Mouse (Mus musculus) embryo, embryonic 10 days (tissue): ENCODE measurements around the gene Zfp462.
"Not testable (repeated sequence)": the region's sequence is repeated elsewhere in the genome, so short reads cannot be mapped to it uniquely, and the experiment has no call there.

Source experiments
- DNase-seq: peaks from one replicate; pipeline ENCODE4 v3.0.0-alpha.2; 2015; ENCODE audit warnings: low spot score

Zfp462 gene

DNA sequence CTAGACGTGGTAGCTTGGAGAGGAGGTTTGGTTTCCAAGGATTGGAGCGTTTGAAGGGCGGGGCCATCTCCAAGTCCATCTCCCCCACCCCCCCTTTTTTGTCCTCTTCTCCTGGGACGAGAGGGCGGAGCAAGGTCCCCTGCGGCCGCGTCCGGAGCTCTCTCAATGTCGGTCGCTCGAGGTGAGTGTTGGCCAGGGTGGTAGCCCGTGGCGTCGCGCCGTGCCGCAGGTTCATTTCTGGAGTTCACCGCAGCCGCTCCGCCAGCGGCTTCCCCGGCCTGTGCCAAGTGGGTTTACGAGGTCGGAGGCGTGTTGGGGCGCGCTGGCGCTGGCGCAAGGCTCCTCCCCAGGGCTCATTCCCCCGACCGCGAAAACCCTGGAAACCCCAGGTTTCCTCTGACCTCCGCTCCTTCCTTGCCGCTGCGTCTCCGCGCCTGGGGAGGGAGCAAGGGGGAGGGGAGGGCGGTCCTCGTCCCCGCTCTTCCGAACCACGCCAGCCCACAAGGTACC lies at the start of gene Zfp462:
Gene Zfp462, plus strand, starts transcription at position 128 of the 510 bp plus-strand sequence.
- DNase-seq: peak; percentile 85

DNA sequence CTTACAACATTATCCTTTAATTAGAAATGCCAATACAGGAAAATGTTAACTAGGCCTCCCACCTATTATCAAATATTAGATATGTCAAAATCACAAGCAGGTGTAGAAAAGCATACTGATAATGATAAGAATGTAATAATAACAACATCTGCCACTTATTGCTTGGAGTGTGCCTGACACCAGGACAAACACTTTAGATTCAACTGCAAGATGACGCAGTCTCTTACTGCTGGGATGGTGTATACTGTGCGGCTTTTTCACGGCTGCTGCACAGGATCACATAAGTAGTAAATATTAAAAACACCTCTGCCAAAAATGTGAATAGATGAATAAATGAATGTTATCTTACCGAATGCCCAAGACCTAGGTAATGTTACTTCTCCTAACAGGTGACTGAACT lies 48.8 kb upstream of the Zfp462 start:
- DNase-seq: no peak

DNA sequence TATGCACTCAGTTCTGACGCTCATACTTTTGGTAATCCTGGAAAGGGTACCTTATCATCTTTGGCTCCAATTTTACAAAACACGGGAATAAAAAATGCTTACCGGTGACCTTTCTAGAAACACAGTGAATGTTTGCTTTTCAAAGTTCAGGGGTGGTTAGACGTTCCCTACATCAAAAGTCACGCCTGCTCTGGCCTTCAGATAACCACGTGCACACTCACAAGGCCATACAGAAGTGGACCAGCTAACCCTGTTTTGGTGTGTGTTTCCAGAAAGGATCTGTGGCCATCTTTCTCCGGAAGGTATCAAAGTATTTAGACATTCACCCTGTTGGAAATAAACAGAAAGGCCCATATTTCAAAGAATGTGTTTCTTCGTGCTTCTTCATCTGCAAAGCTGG lies 40.2 kb upstream of the Zfp462 start:
- no peak for DNase-seq

GRCm38 (mm10) chr4:54905399-54905953 lies 39.4 kb upstream of the Zfp462 start:
- no peak for DNase-seq

GRCm38 (mm10) chr4:54910300-54910699 lies 34.5 kb upstream of the Zfp462 start:
- no peak for DNase-seq

- no peak for DNase-seq
Measured at GRCm38 (mm10) chr4:54918276-54918675, 26.6 kb upstream of the Zfp462 start.

- DNase-seq: peak; percentile 8
Measured at GRCm38 (mm10) chr4:54923386-54923785, 21.5 kb upstream of the Zfp462 start.

DNA sequence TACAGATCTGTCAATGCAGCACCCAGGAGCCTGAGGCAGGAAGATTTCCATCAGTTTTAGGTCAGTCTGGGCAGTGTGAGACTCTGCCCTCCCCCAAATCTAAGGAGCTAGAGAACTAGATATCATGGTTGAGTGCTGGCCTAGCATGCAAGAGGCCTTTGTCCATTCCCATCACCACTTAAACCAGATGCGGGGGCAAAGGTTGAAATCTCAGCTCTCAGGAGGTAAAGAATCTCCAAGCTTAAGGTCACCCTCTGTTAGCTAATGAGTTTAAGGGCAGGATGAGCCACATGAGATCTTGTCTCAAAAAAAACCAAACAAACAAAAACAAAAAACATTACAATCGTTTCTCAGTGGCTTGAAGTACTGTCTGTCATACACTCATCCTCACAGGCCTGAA lies 20.5 kb upstream of the Zfp462 start:
- DNase-seq: no peak

GRCm38 (mm10) chr4:54926456-54926855 lies 18.4 kb upstream of the Zfp462 start:
- DNase-seq: not testable (repeated sequence)

DNA sequence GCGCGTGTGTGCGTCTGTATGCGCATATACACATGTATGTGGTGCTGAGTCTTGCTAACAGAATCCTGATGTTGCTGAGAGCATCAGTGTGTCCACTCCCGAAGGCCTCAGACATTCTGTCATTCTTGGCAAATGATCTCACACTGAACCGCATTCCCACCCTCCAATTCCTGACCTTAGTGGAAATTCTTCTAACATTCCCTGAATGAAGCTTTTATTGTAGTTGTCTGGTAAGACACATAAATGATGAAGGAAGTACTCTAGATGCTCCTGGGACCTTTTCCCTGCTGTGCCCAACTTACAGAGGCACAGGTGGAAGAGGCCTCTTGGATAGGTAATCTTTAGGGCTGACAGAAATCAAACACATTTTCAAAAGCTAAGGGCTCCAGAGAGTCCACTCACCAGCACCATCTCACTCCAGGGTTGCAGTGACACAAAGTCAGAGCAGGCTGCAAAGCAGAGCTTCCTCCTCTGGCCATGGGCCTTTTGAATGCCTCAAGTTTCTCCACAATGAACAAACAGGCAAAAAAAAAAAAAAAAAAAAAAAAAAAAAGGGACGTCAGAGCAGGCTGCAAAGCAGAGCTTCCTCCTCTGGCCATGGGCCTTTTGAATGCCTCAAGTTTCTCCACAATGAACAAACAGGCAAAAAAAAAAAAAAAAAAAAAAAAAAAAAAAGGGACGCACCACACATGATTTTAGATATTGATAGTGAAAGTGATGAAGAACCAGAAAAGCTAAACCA lies 17.4 kb upstream of the Zfp462 start:
- DNase-seq: not testable (repeated sequence)

DNA sequence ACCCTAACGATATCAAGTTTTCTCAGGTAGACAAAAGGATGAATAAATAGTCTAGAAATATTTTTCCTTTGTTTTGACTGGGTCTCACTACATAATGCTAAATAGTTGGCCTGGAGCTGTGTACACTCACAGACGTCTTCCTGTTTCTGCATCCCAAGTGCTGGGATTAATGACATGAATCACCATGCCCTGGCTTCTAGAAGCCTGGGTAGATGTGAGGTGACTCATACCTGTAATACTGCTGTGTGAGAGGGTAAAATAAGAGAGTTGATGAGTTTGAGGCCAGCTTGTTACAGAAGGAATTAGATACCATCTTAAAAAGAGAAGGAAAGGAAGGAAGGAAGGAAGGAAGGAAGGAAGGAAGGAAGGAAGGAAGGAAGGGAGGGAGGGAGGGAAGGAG lies 15.2 kb upstream of the Zfp462 start:
- DNase-seq: no peak

DNA sequence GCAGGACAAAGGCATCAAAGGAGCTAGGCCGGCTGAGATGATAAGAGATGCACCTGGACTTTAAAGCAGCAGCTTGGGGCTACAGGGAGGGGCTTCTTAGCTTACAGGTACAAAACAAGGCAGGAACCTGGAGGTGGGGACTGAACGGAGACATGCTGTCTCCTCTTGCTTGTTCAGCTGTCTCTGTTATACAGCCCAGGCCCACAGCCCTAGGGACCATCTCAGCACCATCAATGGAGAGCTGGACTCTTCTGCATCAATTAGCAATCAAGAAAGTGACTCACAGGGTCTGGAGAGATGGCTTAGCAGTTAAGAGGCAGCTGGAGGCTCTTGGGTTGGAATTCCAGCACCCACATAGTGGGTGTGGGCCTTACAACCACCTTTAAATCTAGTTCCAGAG lies 12.2 kb upstream of the Zfp462 start:
- no peak for DNase-seq

DNA sequence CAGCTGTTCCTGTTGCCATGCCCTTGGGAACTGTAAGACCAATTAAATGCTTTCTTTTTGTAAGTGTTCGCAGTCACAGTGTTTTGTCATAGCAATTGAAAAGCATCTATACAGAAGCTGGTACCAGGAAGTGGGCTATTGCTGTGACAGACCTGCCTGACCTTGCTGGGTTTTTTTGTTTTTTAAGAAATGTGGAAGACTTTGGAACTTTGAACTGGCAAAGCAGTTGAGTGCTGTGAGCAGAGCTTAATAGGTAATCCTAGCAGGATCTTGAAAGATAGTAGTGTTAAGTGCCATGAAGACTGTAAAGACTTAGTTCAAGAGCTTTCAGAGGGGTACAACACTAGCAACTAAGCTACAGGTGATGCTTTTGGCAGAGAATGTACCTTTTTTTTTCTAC lies 7.7 kb upstream of the Zfp462 start:
- DNase-seq: no peak

DNA sequence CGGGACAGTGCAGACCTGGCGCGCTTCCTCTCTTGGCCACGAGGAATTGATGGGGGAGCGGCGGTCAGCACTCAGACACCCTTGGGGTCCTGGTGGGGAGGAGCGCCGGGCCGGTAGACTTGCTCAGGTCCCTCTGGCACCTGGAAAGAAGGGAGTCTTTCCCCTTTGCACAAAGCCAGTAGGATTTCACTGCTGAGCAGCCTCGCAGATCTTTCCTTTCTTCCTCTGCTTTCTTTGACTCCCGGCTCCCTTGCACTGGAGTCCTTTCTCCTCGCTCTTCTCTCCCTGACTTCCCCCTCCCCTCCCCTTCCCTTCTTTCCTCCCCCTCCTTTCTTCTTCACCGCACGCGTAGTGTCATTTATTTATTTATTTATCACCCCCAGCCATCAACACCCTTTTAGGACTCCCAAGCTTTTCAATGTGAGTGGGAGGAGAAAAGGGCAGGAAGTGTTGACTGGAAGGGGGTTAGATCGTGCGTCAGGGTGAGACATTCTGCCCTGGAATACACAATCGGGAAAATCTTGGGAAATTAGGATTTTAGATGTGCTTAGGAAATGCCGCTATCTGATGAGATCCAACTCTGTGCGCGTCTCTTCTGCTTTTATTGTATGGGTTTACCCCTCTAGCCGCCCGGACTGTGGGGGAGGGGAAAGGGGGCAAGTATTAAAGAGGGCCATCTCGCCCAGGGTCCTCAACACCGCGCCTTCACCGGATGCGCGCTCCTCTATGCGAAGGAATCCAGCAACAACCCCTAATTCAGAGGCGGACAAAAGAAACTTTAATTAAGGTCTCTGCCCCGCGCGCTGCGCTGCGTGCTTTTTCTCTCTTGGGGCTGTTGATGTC lies 976 bp downstream of the Zfp462 start:
- peak; percentile 80 for DNase-seq

DNA sequence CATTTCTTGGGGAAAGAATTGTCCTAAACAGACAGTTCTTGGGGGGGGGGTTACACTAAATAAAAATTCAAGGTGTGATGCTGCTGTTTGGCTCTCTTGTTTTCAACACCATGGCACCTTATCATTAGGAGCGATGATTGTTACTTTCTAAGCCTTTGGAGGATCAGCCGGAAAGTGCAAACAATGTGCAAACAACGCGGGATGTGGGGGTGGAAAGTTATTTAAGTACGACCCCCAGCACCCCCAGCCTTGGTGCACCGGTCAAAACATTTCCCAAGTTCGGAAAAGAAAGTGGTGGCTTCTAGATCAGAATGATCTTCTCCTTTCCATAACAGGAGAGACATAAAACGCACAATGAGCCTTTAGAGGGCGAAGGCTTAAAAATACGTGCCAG lies 1.8 kb downstream of the Zfp462 start:
- DNase-seq: peak; percentile 56

DNA sequence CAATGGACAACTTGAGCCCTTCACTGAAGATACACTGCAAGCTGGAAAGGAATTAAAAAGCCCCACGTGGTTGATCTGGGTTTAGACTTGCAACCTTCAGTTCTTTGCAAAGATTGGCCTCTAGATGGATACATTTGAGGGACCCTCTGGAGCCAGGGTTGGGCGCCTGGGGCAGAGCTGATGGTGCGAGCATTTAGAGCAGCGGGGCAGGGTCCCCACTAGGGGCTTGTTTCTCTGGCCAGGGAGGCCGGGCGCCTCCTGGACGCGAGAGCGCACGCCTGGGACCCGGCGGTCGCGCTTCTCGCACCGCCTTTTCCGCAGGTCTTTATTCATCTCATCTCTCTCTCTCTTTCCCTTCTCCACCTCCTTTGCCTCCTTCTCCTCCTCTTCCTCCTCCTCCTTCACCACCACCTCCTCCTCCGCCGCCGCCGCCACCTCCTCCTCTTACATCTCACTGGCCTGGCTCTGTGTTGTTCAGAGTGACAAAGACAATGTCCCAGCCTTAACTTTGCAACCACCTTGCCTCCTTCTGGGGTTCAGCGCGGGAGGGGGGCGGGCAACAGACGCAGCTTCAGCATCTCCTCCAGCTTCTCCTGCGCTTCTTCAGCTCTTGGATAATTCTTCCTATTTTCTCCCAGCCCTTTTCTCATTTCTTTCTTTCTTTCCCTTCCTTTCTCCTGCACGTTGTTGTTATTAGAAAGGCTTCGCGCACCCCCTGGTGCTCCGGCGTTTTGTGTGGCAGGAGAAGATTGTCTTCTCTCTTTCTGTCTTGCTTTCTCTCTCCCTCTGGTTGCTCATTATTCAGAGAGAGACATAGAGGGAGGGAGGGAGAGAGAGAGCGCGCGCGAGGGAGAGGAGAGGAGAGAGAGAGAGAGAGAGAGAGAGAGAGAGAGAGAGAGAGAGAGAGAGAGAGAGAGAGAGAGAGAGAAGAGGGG lies 2.5 kb downstream of the Zfp462 start:
- DNase-seq: peak; percentile 75

DNA sequence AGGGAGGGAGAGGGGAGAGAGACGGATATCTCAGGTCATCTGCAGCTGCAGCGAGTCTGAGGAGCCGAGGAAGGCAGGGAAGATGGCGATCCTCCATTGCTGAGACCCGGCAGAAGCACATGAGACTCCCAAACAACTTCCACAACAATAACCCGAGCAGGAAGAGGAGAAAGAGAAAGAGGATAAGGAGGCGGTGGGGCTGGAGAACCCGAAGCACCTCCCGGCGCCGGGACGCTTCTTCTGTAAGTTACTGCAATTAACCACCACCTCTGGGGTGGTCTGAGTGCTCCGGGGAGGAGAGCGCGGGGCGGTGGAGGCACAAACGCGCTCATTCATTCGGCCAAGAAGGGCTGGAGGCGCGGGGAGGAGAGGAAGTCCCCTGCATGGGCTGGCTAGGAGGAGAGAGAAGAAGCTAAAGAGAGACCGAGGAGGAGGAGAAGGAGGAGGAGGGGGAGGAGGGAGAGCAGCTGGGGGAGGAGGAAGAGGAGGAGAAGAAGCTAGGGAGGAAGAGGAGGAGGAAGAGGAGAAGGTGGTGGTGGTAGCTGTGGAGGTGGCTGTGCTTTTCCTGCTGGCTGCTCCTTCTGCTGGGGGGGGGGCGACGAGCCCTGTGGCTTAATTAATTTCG lies 3.3 kb downstream of the Zfp462 start:
- peak; percentile 72 for DNase-seq

DNA sequence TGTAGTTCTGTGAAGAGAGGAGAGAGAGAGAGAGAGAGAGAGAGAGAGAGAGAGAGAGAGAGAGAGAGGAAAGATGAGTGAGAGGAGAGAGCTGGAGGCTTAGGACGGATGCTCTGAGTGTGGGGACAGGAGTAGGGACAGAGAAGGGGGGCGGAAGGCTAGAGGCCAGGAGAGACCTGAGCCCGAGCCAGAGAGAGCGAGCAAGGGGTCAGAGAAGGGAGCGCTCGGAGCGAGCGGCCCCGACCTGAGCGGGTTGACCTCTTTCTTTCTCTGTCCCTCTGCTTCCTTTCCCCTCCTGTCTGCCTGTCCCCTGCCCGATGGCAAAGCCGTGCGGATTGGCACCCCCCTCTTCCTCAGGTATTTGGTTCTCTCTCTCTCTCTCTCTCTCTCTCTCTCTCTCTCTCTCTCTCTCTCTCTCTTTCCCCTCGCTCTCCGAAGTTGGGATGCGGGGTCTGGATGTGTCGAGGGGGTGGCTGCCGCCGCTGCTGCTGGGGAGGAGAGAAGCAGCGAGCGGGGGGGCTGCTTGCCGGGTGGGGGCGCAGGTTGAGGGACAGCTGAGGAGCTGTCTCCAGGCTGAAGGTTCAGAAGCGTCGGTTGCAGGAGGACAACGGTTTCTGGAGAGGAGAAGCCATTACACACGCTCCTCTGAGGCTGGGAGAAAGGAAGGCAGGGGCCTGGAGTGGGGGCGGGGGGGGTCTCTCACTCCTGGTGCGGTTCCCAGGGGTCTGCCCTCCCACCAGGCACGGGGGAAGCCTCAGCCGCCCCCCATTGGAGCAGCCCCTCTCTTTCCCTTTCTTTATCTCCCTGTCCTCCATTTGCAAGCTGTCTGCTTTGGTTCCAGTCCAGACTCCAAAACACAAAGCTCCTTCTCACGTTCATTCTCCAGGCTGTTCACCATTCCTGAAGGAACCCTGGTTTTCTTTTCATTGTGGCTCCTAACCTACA lies 4.0 kb downstream of the Zfp462 start:
- peak; percentile 68 for DNase-seq

DNA sequence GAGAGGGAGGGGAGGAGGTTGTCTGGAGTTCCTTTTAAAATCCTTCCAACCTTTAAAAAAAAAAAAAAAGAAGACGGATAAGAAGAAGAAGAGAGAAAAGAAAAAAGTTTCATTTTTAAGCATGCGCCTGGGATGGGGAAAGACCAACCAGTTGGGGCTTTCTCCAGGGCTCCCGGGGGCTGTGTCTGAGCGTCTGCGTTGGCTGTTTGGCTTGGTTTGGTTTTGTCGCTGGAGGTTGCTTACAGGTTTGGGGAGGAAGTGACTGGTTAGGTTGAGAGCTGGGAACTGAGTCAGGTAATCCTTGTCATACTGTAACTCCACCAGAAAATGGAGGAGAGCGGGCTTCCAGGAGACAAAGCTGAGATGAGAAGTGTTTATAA lies 4.7 kb downstream of the Zfp462 start:
- peak; percentile 22 for DNase-seq

DNA sequence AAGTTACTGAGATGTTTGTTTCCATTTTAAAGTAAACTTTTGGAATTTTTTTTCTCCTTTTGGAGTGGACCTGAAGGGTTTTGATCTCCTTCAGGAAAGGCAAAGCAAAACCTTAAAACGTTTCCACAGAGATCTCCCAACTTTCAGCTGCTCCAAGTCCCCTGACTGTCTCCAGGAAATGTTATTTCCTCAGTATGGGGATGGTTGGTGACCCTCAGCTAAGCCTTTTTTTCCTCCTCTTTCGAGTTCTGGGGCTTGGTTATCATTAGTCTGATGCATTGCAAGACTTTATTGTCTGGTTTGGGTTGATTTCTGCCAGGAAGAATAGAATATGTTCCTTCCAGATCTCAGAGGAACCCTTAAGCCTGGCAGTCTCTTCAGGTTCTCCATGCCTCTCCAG lies 5.3 kb downstream of the Zfp462 start:
- DNase-seq: no peak
